In genomic region chr11:100440691-100441522, GRCm38 (mm10) we compare ENCODE assay signal across 1 mouse cellular context.
TF ChIP-seq lines count a peak whose summit lies in the region.

No protein-coding gene starts in this region.

TF ChIP-seq in CH12.LX, 34 proteins besides CTCF, POLR2A, EP300 and RAD21 (continued from another document):
- TF ChIP-seq USF2 (conservative IDR thresholded peaks at IDR 0.05; ENCODE audit: low read depth, low read length) (no peak), HCFC1 (IDR thresholded peaks at IDR 0.05; ENCODE audit: low read depth, low read length) (peak; percentile 61), CHD2 (IDR thresholded peaks at IDR 0.05; ENCODE audit: low read length) (no peak), BHLHE40 (IDR thresholded peaks at IDR 0.05; ENCODE audit: low read depth, low read length) (peak; percentile 29; the same call in 1 of the 2 replicates), ELF1 (IDR thresholded peaks at IDR 0.05; ENCODE audit: low read depth, low read length) (peak; percentile 20; the same call in 1 of the 2 replicates), GABPA (IDR thresholded peaks at IDR 0.05; ENCODE audit: insufficient replicate concordance, low read depth, low read length) (no peak), TCF12 (IDR thresholded peaks at IDR 0.05; ENCODE audit: low read depth, low read length) (peak; percentile 86), MAFK (IDR thresholded peaks at IDR 0.05; ENCODE audit: insufficient replicate concordance, low read length) (no peak), NRF1 (IDR thresholded peaks at IDR 0.05; ENCODE audit: low read depth, low read length) (peak; percentile 92), MAX (IDR thresholded peaks at IDR 0.05; ENCODE audit: low read length) (peak; percentile 69; the same call in 1 of the 2 replicates), PAX5 (IDR thresholded peaks at IDR 0.05; ENCODE audit: low read length) (no peak), USF1 (IDR thresholded peaks at IDR 0.05; ENCODE audit: low read depth, low read length) (no peak), JUND (conservative IDR thresholded peaks at IDR 0.05; ENCODE audit: low read depth, low read length) (no peak), ZMIZ1 (IDR thresholded peaks at IDR 0.05; ENCODE audit: low read depth, low read length) (peak; percentile 95), JUN (IDR thresholded peaks at IDR 0.05; ENCODE audit: insufficient read depth, low read depth, low read length) (no peak), MYC (IDR thresholded peaks at IDR 0.05; ENCODE audit: low read depth, low read length) (no peak), KAT2A (IDR thresholded peaks at IDR 0.05; ENCODE audit: insufficient replicate concordance, low read length) (0 out of 2 replicates have a peak, but pooled peaks have one; percentile 15), TBP (conservative IDR thresholded peaks at IDR 0.05; ENCODE audit: low read depth, low read length) (0 out of 2 replicates have a peak, but pooled peaks have one; percentile 31), ZNF384 (IDR thresholded peaks at IDR 0.05; ENCODE audit: low read depth, low read length) (no peak), UBTF (IDR thresholded peaks at IDR 0.05; ENCODE audit: low read depth, low read length) (peak; percentile 89), NELFE (IDR thresholded peaks at IDR 0.05; ENCODE audit: low read depth, low read length) (peak; percentile 95), ZKSCAN1 (IDR thresholded peaks at IDR 0.05; ENCODE audit: borderline replicate concordance, low read depth, low read length) (no peak), ETS1 (conservative IDR thresholded peaks at IDR 0.05; ENCODE audit: low read depth, low read length) (no peak), POLR2AphosphoS2 (IDR thresholded peaks at IDR 0.05; ENCODE audit: low read depth, low read length) (peak; percentile 89), MAZ (IDR thresholded peaks at IDR 0.05; ENCODE audit: low read depth, low read length) (0 out of 2 replicates have a peak, but pooled peaks have one; percentile 65), SMC3 (IDR thresholded peaks at IDR 0.05; ENCODE audit: low read depth, low read length) (no peak), E2F4 (IDR thresholded peaks at IDR 0.05; ENCODE audit: insufficient replicate concordance, low read depth, low read length) (no peak), RCOR1 (conservative IDR thresholded peaks at IDR 0.05; ENCODE audit: low read depth, low read length) (no peak), CHD1 (IDR thresholded peaks at IDR 0.05; ENCODE audit: low read depth, low read length) (no peak; the same call in 1 of the 2 replicates), MXI1 (IDR thresholded peaks at IDR 0.05; ENCODE audit: low read depth, low read length) (peak; percentile 86), MEF2A (IDR thresholded peaks at IDR 0.05; ENCODE audit: borderline replicate concordance, low read depth, low read length) (peak; percentile 51; the same call in 1 of the 2 replicates)
TF ChIP-seq in CH12.LX: peak in this region for 17.
